Mouse (Mus musculus) bone marrow, adult 2 months (tissue): ENCODE measurements around the gene Olfr1278.

Experiments used
- CTCF ChIP-seq: fragments of 200-500 bp; IDR thresholded peaks from 2 replicates; pipeline ENCODE4 v1.5.1; 2011; ENCODE audit warnings: low read length, control low read depth; ENCODE audit not compliant: control insufficient read depth, insufficient read depth
- POLR2A ChIP-seq: fragments of 200-500 bp; IDR thresholded peaks from 2 replicates; pipeline ENCODE4 v1.6.1; 2011; ENCODE audit warnings: low read depth, mild to moderate bottlenecking, control low read depth, low read length, borderline replicate concordance; ENCODE audit not compliant: control insufficient read depth

DNA sequence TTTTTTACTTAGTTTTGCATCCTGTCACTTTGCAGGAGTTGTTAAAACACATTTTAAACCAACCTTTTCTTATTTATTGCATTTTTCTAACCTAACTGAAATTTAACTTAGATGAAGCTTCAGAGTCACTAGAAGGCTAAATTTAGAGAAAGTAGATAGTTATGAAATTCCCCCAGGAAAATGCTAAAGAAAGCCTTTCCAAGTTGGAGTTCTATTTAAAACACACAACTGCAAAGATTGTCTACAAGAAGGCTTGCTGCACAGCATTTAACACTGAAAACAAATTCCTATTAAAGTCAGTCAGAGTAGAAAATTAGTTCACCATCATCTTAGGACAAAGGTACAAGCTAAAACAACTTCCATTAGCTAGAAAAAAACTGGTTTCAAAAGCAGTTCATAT is 10.4 kb downstream of the Olfr1278 start, which contains the start of gene Olfr1279:
- TF ChIP-seq CTCF (no peak), POLR2A (no peak)
